Mouse (Mus musculus) liver, adult 2 months (tissue): Measurements from ENCODE around the gene F12. TPM values are rescaled to one million over a fixed set of nuclear protein-coding genes. Genes with fewer than 3 reads are reported as not detected.
A peak's percentile ranks its signal among the peaks of the same experiment; 100 is the strongest.

Experiments
- DNase-seq: peaks from one replicate; pipeline ENCODE4 v3.0.0-alpha.2; 2011; ENCODE audit warnings: low read depth, low spot score; ENCODE audit errors: extremely low read depth
- H3K27ac ChIP-seq: fragments of 200-500 bp; replicated peaks from 2 replicates; pipeline ENCODE4 v1.5.1; 2012; ENCODE audit warnings: low read depth, mild to moderate bottlenecking, control low read depth, inconsistent platforms, low read length; ENCODE audit not compliant: insufficient read depth
- H3K27me3 ChIP-seq: fragments of 200-500 bp; 2 replicates; pipeline ENCODE4 v1.6.1; 2012; ENCODE audit warnings: mild to moderate bottlenecking, moderate library complexity, low read length, inconsistent platforms; ENCODE audit not compliant: control insufficient read depth, insufficient read depth
- H3K36me3 ChIP-seq: fragments of 200-500 bp; 2 replicates; pipeline ENCODE4 v1.6.1; 2012; ENCODE audit warnings: low read length, inconsistent platforms; ENCODE audit not compliant: control insufficient read depth, insufficient read depth
- H3K4me1 ChIP-seq: fragments of 200-500 bp; 2 replicates; pipeline ENCODE4 v1.6.1; 2011; ENCODE audit warnings: low read length; ENCODE audit not compliant: control insufficient read depth, insufficient read depth
- H3K4me3 ChIP-seq: fragments of 200-500 bp; 2 replicates; pipeline ENCODE4 v1.5.1; 2011; ENCODE audit warnings: low read depth, mild to moderate bottlenecking, control low read depth, low read length, moderate library complexity; ENCODE audit not compliant: insufficient read depth
- H3K79me2 ChIP-seq: fragments of 200-500 bp; 2 replicates; pipeline ENCODE4 v1.6.1; 2012; ENCODE audit warnings: inconsistent platforms, mild to moderate bottlenecking, low read length, moderate library complexity; ENCODE audit not compliant: control insufficient read depth, insufficient read depth
- H3K9ac ChIP-seq: fragments of 200-500 bp; 2 replicates; pipeline ENCODE4 v1.6.1; 2012; ENCODE audit warnings: low read depth, mild to moderate bottlenecking, control low read depth, inconsistent platforms, low read length
- CTCF ChIP-seq: fragments of 200-500 bp; IDR thresholded peaks from 2 replicates; pipeline ENCODE4 v1.5.1; 2011; ENCODE audit warnings: low read depth, low read length, control low read depth
- POLR2A ChIP-seq: fragments of 200-500 bp; IDR thresholded peaks from 2 replicates; pipeline ENCODE4 v1.6.1; 2011; ENCODE audit warnings: low read length, control low read depth; ENCODE audit not compliant: insufficient read depth; ENCODE audit errors: extremely low read depth
- WGBS: fragments of 180-500 bp; shearing (Covaris S2); methylation state at CpG from one replicate; pipeline ENCODE4 v1.1.7; 2018; 5-methylcytosine and 5-hydroxymethylcytosine counted together
- polyA plus RNA-seq: library from polyadenylated mRNA; depleted of rRNA; stranded (reverse); fragments of >200 nt; gene quantifications from 2 replicates; pipeline ENCODE4 v1.2.3, GENCODE M21; 2012; rRNA removed
- total RNA-seq: library from RNA; depleted of rRNA; stranded (reverse); fragments of >200 nt; gene quantifications from 2 replicates; pipeline ENCODE4 v1.2.3, GENCODE M21; 2014; rRNA removed

F12 gene
- total and polyA plus RNA-seq, 2 experiments = 391 to 798 TPM

GRCm38 (mm10) chr13:55370234-55370633, 56.4 kb downstream of the F12 start:
- H3K9ac ChIP-seq = no peak overlapping the region
- TF ChIP-seq CTCF = no peak
- no peak for TF ChIP-seq POLR2A

GRCm38 (mm10) chr13:55369531-55370114, 57.0 kb downstream of the F12 start, which contains the start of gene Rgs14:
TSS of gene Rgs14 (plus strand) at chr13:55369732.
- no peak for TF ChIP-seq POLR2A
- no peak for TF ChIP-seq CTCF
- H3K4me3 ChIP-seq = peak within 1 kb of the TSS; percentile 54
- no peak within 1 kb of the TSS for H3K27ac ChIP-seq
- WGBS = 67% methylated on average over 13 of the region's 13 CpGs
- no peaks in the 10 kb centered on the region for H3K36me3 ChIP-seq
- peak; percentile 31 for DNase-seq
- H3K4me1 ChIP-seq = peaks cover 2% of the 10 kb centered on the region; the same call in 1 of the 2 replicates
- no peaks in the 10 kb centered on the region for H3K79me2 ChIP-seq
- H3K9ac ChIP-seq = peak within 1 kb of the TSS; percentile 50
- no peaks in the 10 kb centered on the region for H3K27me3 ChIP-seq

More at GRCm38 (mm10) chr13:55370234-55370633, 56.4 kb downstream of the F12 start:
- H3K36me3 ChIP-seq = no peaks in the 10 kb centered on the region
- no peak overlapping the region for H3K4me3 ChIP-seq
- WGBS = 44% methylated on average over 3 of the region's 3 CpGs
- H3K27ac ChIP-seq = no peak overlapping the region
- H3K79me2 ChIP-seq = no peaks in the 10 kb centered on the region
- peaks cover 2% of the 10 kb centered on the region; the same call in 1 of the 2 replicates for H3K4me1 ChIP-seq
- H3K27me3 ChIP-seq = no peaks in the 10 kb centered on the region
- DNase-seq = no peak

GRCm38 (mm10) chr13:55368401-55368800, 58.2 kb downstream of the F12 start:
- H3K27ac ChIP-seq = no peak overlapping the region
- TF ChIP-seq POLR2A (no peak), CTCF (0 out of 2 replicates have a peak, but pooled peaks have one; percentile 13)
- H3K9ac ChIP-seq = no peak overlapping the region
- no peaks in the 10 kb centered on the region for H3K36me3 ChIP-seq
- peaks cover 2% of the 10 kb centered on the region; the same call in 1 of the 2 replicates for H3K4me1 ChIP-seq
- WGBS = 82% methylated on average over 7 of the region's 7 CpGs
- no peak overlapping the region for H3K4me3 ChIP-seq
- H3K27me3 ChIP-seq = no peaks in the 10 kb centered on the region
- H3K79me2 ChIP-seq = no peaks in the 10 kb centered on the region
- DNase-seq = no peak

Other genes starting within 250 kb of the F12 start
- gene Nsd1, start 217.0 kb downstream of the F12 start, total RNA-seq = 45.4 TPM in 2 replicates
- 8.0 and 8.9 TPM in 2 replicates for gene Nsd1, start 217.0 kb downstream of the F12 start, polyA plus RNA-seq
- gene Prelid1, start 106.3 kb downstream of the F12 start, total RNA-seq = 96.3 and 115 TPM in 2 replicates
- gene Prelid1, start 106.3 kb downstream of the F12 start, polyA plus RNA-seq = 378 and 383 TPM in 2 replicates
- 32.7 and 33.6 TPM in 2 replicates for gene Rab24, start 104.8 kb downstream of the F12 start, total RNA-seq
- 50.2 and 56.0 TPM in 2 replicates for gene Rab24, start 104.8 kb downstream of the F12 start, polyA plus RNA-seq
- gene Mxd3, start 97.0 kb downstream of the F12 start, total RNA-seq = 0.13 TPM in 1 of 2 replicates, not detected in the other
- gene Mxd3, start 97.0 kb downstream of the F12 start, polyA plus RNA-seq = 0.21 and 0.27 TPM in 2 replicates
- 112 and 127 TPM in 2 replicates for gene Lman2, start 64.0 kb downstream of the F12 start, total RNA-seq
- gene Lman2, start 64.0 kb downstream of the F12 start, polyA plus RNA-seq = 136 and 143 TPM in 2 replicates
- 0.28 and 0.34 TPM in 2 replicates for gene Rgs14, start 57.1 kb downstream of the F12 start, total RNA-seq
- 0.45 and 0.70 TPM in 2 replicates for gene Rgs14, start 57.1 kb downstream of the F12 start, polyA plus RNA-seq
- gene Slc34a1, start 28.6 kb downstream of the F12 start, total RNA-seq = 0.13 TPM in 1 of 2 replicates, not detected in the other
- 0.04 and 0.11 TPM in 2 replicates for gene Slc34a1, start 28.6 kb downstream of the F12 start, polyA plus RNA-seq
- gene Pfn3, start 11.6 kb downstream of the F12 start, total RNA-seq = not detected in 2 replicates
- gene Pfn3, start 11.6 kb downstream of the F12 start, polyA plus RNA-seq = not detected in 2 replicates
- gene Grk6, start 18.3 kb upstream of the F12 start, total RNA-seq = 8.8 and 13.6 TPM in 2 replicates
- 12.4 and 14.3 TPM in 2 replicates for gene Grk6, start 18.3 kb upstream of the F12 start, polyA plus RNA-seq
- not detected in 2 replicates for gene Prr7, start 37.5 kb upstream of the F12 start, total RNA-seq
- gene Prr7, start 37.5 kb upstream of the F12 start, polyA plus RNA-seq = 0.31 and 0.44 TPM in 2 replicates
- 0.65 and 0.81 TPM in 2 replicates for gene Dbn1, start 61.3 kb upstream of the F12 start, total RNA-seq
- 2.1 and 2.3 TPM in 2 replicates for gene Dbn1, start 61.3 kb upstream of the F12 start, polyA plus RNA-seq
- 3.6 and 6.4 TPM in 2 replicates for gene Pdlim7, start 86.9 kb upstream of the F12 start, total RNA-seq
- gene Pdlim7, start 86.9 kb upstream of the F12 start, polyA plus RNA-seq = 6.7 and 10.2 TPM in 2 replicates
- gene Dok3, start 102.5 kb upstream of the F12 start, total RNA-seq = 0.46 and 0.94 TPM in 2 replicates
- gene Dok3, start 102.5 kb upstream of the F12 start, polyA plus RNA-seq = 2.5 and 5.2 TPM in 2 replicates
- gene Ddx41, start 109.9 kb upstream of the F12 start, total RNA-seq = 30.1 and 35.4 TPM in 2 replicates
- gene Ddx41, start 109.9 kb upstream of the F12 start, polyA plus RNA-seq = 38.8 and 39.9 TPM in 2 replicates
- gene Fam193b, start 144.3 kb upstream of the F12 start, total RNA-seq = 11.1 and 11.7 TPM in 2 replicates
- gene Fam193b, start 144.3 kb upstream of the F12 start, polyA plus RNA-seq = 39.9 and 67.8 TPM in 2 replicates
- gene Tmed9, start 146.9 kb upstream of the F12 start, total RNA-seq = 45.2 and 45.5 TPM in 2 replicates
- gene Tmed9, start 146.9 kb upstream of the F12 start, polyA plus RNA-seq = 45.5 and 62.2 TPM in 2 replicates
- 7.9 and 9.2 TPM in 2 replicates for gene B4galt7, start 173.1 kb upstream of the F12 start, total RNA-seq
- gene B4galt7, start 173.1 kb upstream of the F12 start, polyA plus RNA-seq = 12.3 and 14.8 TPM in 2 replicates
- gene Caml, start 196.2 kb upstream of the F12 start, total RNA-seq = 27.1 and 33.4 TPM in 2 replicates
- gene Caml, start 196.2 kb upstream of the F12 start, polyA plus RNA-seq = 13.4 and 14.6 TPM in 2 replicates
- gene Ddx46, start 208.2 kb upstream of the F12 start, total RNA-seq = 14.6 and 18.6 TPM in 2 replicates
- gene Ddx46, start 208.2 kb upstream of the F12 start, polyA plus RNA-seq = 5.5 and 6.8 TPM in 2 replicates